In the genomic region with DNA sequence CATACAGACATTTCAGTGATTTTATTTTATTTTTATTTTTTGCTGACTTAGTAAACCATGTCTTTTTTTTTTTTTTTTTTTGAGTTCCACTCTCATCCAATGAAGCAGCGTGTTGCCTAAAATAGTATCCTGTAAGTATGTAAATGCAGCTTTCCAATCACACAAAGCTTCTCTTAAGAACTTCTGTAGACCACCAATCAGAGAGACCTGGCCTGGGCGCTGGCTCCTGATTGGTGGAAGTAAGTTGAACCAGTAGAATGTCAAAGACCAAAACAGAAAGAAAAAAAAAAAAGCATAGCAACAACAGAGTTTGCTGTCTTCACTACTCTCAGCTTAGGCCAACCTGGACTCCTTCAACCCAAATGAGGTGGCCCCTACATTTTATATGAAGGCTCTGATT, we compare ENCODE assay signal across 9 mouse cellular contexts. TPM values are rescaled to one million over a fixed set of nuclear protein-coding genes. Genes with fewer than 3 reads are reported as not detected.
A peak's percentile ranks its signal among the peaks of the same experiment; 100 is the strongest.
DNase-seq lines count a peak whose midpoint lies in the region; ATAC-seq and TF ChIP-seq lines count a peak whose summit lies in the region.
"Had no signal": no experiment of that assay in that cellular context is flagged by ENCODE, and none has a peak within 500 bp of the region (broad histone marks: within the 10 kb centered on the region; RNA-seq: fewer than 3 reads in every experiment).

No protein-coding gene starts in this region.

- TF ChIP-seq EP300 in MEL (IDR thresholded peaks at IDR 0.05; ENCODE audit: low read depth in 1 of 2, low read length in 2 of 2) = no peak

- H3K79me2 ChIP-seq in MEL (ENCODE audit: control insufficient read depth, insufficient read depth, low read length, poor library complexity) = no peaks in the 10 kb centered on the region

- no peak for ATAC-seq in hindbrain, embryonic 13.5 days (ENCODE audit: low FRiP score)
- no peak for ATAC-seq in liver, embryonic 16.5 days (ENCODE audit: low read depth)
- no peak for ATAC-seq in erythroid progenitor cell, adult 5-6 weeks (replicated peaks; ENCODE audit: low FRiP score, poor library complexity, severe bottlenecking)

- 51% methylated on average over 2 of the region's 2 CpGs for WGBS in hindbrain, embryonic 13.5 days
- WGBS in liver, embryonic 16.5 days (ENCODE audit: insufficient replicate concordance) = 54% methylated on average over 2 of the region's 2 CpGs

- no peak for TF ChIP-seq RAD21 in MEL (IDR thresholded peaks at IDR 0.05; ENCODE audit: low read depth, low read length)

- peaks cover 0 to 2% of the 10 kb centered on the region in 2 experiments; a peak in 3 of 4 replicates for H3K4me1 ChIP-seq in MEL (ENCODE audit: control insufficient read depth in 1 of 2, insufficient read depth in 2 of 2, low read length in 2 of 2)
- peaks cover 11% of the 10 kb centered on the region for H3K4me1 ChIP-seq in hindbrain, embryonic 13.5 days (replicated peaks)
- no peaks in the 10 kb centered on the region for H3K4me1 ChIP-seq in liver, embryonic 16.5 days (ENCODE audit: control insufficient read depth, low read depth, low read length)

- peak; percentile 13 for DNase-seq in embryo, embryonic 11 days
- DNase-seq in embryo, embryonic 10 days (ENCODE audit: low spot score) = no peak
- peak; percentile 54 for DNase-seq in MEL (ENCODE audit: low read depth, low spot score)
- no peak for DNase-seq in thymus, postnatal 4 days
- no peak for DNase-seq in MN1 (ENCODE audit: low spot score)

- H3K4me2 ChIP-seq in hindbrain, embryonic 13.5 days = peak overlapping the region; percentile 34
- H3K4me2 ChIP-seq in liver, embryonic 16.5 days (ENCODE audit: low read depth, low read length) = peak overlapping the region; percentile 42

- no peak overlapping the region for H3K27ac ChIP-seq in MEL (ENCODE audit: control insufficient read depth, low read depth, low read length)
- no peak overlapping the region for H3K27ac ChIP-seq in hindbrain, embryonic 13.5 days
- no peak overlapping the region for H3K27ac ChIP-seq in liver, embryonic 16.5 days (ENCODE audit: low read length)

- H3K9me3 ChIP-seq in MEL (replicated peaks; ENCODE audit: insufficient read depth, low read length) = no peaks in the 10 kb centered on the region
- no peaks in the 10 kb centered on the region for H3K9me3 ChIP-seq in hindbrain, embryonic 13.5 days
- H3K9me3 ChIP-seq in liver, embryonic 16.5 days (replicated peaks; ENCODE audit: control insufficient read depth, low read length) = no peaks in the 10 kb centered on the region

- peaks cover 0 to 9% of the 10 kb centered on the region in 2 experiments; a peak in 2 of 4 replicates for H3K36me3 ChIP-seq in MEL (ENCODE audit: control insufficient read depth in 1 of 2, insufficient read depth in 2 of 2, low read length in 2 of 2)
- H3K36me3 ChIP-seq in hindbrain, embryonic 13.5 days = no peaks in the 10 kb centered on the region
- H3K36me3 ChIP-seq in liver, embryonic 16.5 days (ENCODE audit: control insufficient read depth, insufficient read depth) = no peaks in the 10 kb centered on the region

- TF ChIP-seq POLR2A in MEL (IDR thresholded peaks at IDR 0.05; ENCODE audit: control insufficient read depth in 1 of 2, insufficient read depth in 1 of 2, low read depth in 1 of 2, low read length in 2 of 2, poor library complexity in 1 of 2) = no peak

- no peak overlapping the region for H3K4me3 ChIP-seq in MEL (ENCODE audit: control insufficient read depth in 1 of 2, insufficient read depth in 1 of 2, low read depth in 2 of 2, low read length in 2 of 2)
- no peak overlapping the region for H3K4me3 ChIP-seq in hindbrain, embryonic 13.5 days
- no peak overlapping the region for H3K4me3 ChIP-seq in liver, embryonic 16.5 days (ENCODE audit: low read depth, low read length)

- no peak for TF ChIP-seq CTCF in MEL (IDR thresholded peaks at IDR 0.05 in 2 of 3, conservative IDR thresholded peaks at IDR 0.05 in 1 of 3; ENCODE audit: control insufficient read depth in 1 of 3, insufficient read depth in 1 of 3, low read depth in 2 of 3, low read length in 3 of 3, poor library complexity in 1 of 3, severe bottlenecking in 1 of 3)

- no peak overlapping the region for H3K9ac ChIP-seq in MEL (ENCODE audit: control insufficient read depth, low read depth, low read length, poor library complexity, severe bottlenecking)
- H3K9ac ChIP-seq in hindbrain, embryonic 13.5 days = no peak overlapping the region
- H3K9ac ChIP-seq in liver, embryonic 16.5 days (ENCODE audit: low read depth, low read length) = no peak overlapping the region

- no peaks in the 10 kb centered on the region for H3K27me3 ChIP-seq in MEL (ENCODE audit: control insufficient read depth in 1 of 2, insufficient read depth in 2 of 2, low read length in 2 of 2)
- H3K27me3 ChIP-seq in hindbrain, embryonic 13.5 days = no peaks in the 10 kb centered on the region; the same call in 1 of the 2 replicates
- peaks cover 2% of the 10 kb centered on the region; the same call in 1 of the 2 replicates for H3K27me3 ChIP-seq in liver, embryonic 16.5 days (ENCODE audit: control insufficient read depth, insufficient read depth, low read depth, low read length)
- H3K27me3 ChIP-seq: megakaryocyte, embryonic 14.5 days had no signal

TF ChIP-seq in MEL, 35 proteins besides CTCF, POLR2A, EP300 and RAD21:
- TF ChIP-seq ZNF384 (IDR thresholded peaks at IDR 0.05; ENCODE audit: low read depth, low read length) (peak; percentile 65), ZMIZ1 (IDR thresholded peaks at IDR 0.05; ENCODE audit: low read depth, low read length) (no peak), NRF1 (IDR thresholded peaks at IDR 0.05; ENCODE audit: insufficient read depth, low read depth, low read length, poor library complexity, severe bottlenecking) (no peak)

RNA-seq across cellular contexts. Expression of gene Ankrd37, which starts 4.8 kb away (rescaled TPM):
- total RNA-seq in MEL (2012; rRNA removed) = 15.5 and 139 TPM in 2 replicates
- 10 to 100 TPM in 1 of 2 experiments, not detected in 1; 30.8 TPM for polyA plus RNA-seq in MEL (2012; ENCODE audit: insufficient read depth in 1 of 2, insufficient read length in 2 of 2, low read depth in 1 of 2, low replicate concordance in 2 of 2, missing spikeins in 1 of 2)
- 31.2 and 32.0 TPM in 2 replicates for polyA plus RNA-seq in hindbrain, embryonic 13.5 days (2015; fragmentation: Nextera tagmentation; extraction: Ambion mirVana)
- polyA plus RNA-seq in liver, embryonic 16.5 days (2015; fragmentation: Nextera tagmentation; extraction: Ambion mirVana) = 6.1 and 7.8 TPM in 2 replicates
- 3.6 and 15.5 TPM in 2 replicates for total RNA-seq in erythroid progenitor cell, adult 5-6 weeks (2015; ENCODE audit: low replicate concordance)
- not detected in 2 replicates for total RNA-seq in erythroid progenitor cell, adult 5-6 weeks (2017; ENCODE audit: low replicate concordance)

RNA-seq across cellular contexts. Expression of gene Lrp2bp, which starts 11.2 kb away (rescaled TPM):
- 0.16 TPM in 1 of 2 replicates, not detected in the other for total RNA-seq in MEL (2012; rRNA removed)
- polyA plus RNA-seq in MEL (2012; ENCODE audit: insufficient read depth in 1 of 2, insufficient read length in 2 of 2, low read depth in 1 of 2, low replicate concordance in 2 of 2, missing spikeins in 1 of 2) = under 1 TPM in 1 of 2 experiments, not detected in 1; 0.40 TPM
- polyA plus RNA-seq in hindbrain, embryonic 13.5 days (2015; fragmentation: Nextera tagmentation; extraction: Ambion mirVana) = 0.48 and 0.65 TPM in 2 replicates
- 0.05 TPM in 1 of 2 replicates, not detected in the other for polyA plus RNA-seq in liver, embryonic 16.5 days (2015; fragmentation: Nextera tagmentation; extraction: Ambion mirVana)
- not detected in 2 replicates for total RNA-seq in erythroid progenitor cell, adult 5-6 weeks (2015; ENCODE audit: low replicate concordance)
- total RNA-seq in erythroid progenitor cell, adult 5-6 weeks (2017; ENCODE audit: low replicate concordance) = not detected in 2 replicates

RNA-seq across cellular contexts. Expression of gene Ufsp2, which starts 35.0 kb away (rescaled TPM):
- 45.0 and 61.7 TPM in 2 replicates for total RNA-seq in MEL (2012; rRNA removed)
- 10 to 100 TPM in 1 of 2 experiments, not detected in 1; 58.9 TPM for polyA plus RNA-seq in MEL (2012; ENCODE audit: insufficient read depth in 1 of 2, insufficient read length in 2 of 2, low read depth in 1 of 2, low replicate concordance in 2 of 2, missing spikeins in 1 of 2)
- 67.4 and 70.4 TPM in 2 replicates for polyA plus RNA-seq in hindbrain, embryonic 13.5 days (2015; fragmentation: Nextera tagmentation; extraction: Ambion mirVana)
- 32.9 and 33.7 TPM in 2 replicates for polyA plus RNA-seq in liver, embryonic 16.5 days (2015; fragmentation: Nextera tagmentation; extraction: Ambion mirVana)
- 22.7 and 27.2 TPM in 2 replicates for total RNA-seq in erythroid progenitor cell, adult 5-6 weeks (2015; ENCODE audit: low replicate concordance)
- 27.5 and 32.0 TPM in 2 replicates for total RNA-seq in erythroid progenitor cell, adult 5-6 weeks (2017; ENCODE audit: low replicate concordance)

RNA-seq across cellular contexts. Expression of gene 1700029J07Rik, which starts 35.3 kb away (rescaled TPM):
- total RNA-seq in MEL (2012; rRNA removed) = 0.65 and 0.81 TPM in 2 replicates
- polyA plus RNA-seq in MEL (2012; ENCODE audit: insufficient read depth in 1 of 2, insufficient read length in 2 of 2, low read depth in 1 of 2, low replicate concordance in 2 of 2, missing spikeins in 1 of 2) = 1 to 10 TPM in 1 of 2 experiments, not detected in 1; 1.5 TPM
- 5.6 and 5.8 TPM in 2 replicates for polyA plus RNA-seq in hindbrain, embryonic 13.5 days (2015; fragmentation: Nextera tagmentation; extraction: Ambion mirVana)
- polyA plus RNA-seq in liver, embryonic 16.5 days (2015; fragmentation: Nextera tagmentation; extraction: Ambion mirVana) = 0.40 and 0.68 TPM in 2 replicates
- not detected in 2 replicates for total RNA-seq in erythroid progenitor cell, adult 5-6 weeks (2015; ENCODE audit: low replicate concordance)
- total RNA-seq in erythroid progenitor cell, adult 5-6 weeks (2017; ENCODE audit: low replicate concordance) = not detected in 2 replicates

Comparison
In these comparisons a context has a peak if more than half of its experiments do, and no peak if none do; other contexts are left out.
1. DNase-seq: peak in embryo, embryonic 11 days (single experiment) and MEL (single experiment); none in embryo, embryonic 10 days (single experiment), thymus, postnatal 4 days (single experiment) and MN1 (single experiment).